13 mouse cellular contexts compared by ENCODE assay signal in the genomic region with DNA sequence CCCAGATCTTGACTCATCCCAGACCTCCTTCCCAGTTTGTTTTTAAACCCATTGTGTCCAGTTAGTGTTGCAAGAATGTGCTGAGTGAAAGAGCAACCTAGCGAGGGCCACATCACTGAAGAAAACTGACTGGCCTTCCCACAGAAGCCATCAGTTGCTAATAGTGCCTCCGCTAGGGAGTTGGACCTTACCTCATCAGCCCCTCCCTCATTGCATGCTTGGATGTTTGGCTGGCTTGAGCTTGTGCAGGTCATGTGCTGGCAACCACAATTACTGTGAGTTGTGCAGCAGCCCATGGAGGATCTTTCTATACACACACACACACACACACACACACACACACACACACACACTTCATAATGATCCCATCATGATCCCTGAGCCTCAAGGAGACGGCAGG. TPM values are rescaled to one million over a fixed set of nuclear protein-coding genes. Genes with fewer than 3 reads are reported as not detected.
"Had no signal": no experiment of that assay in that cellular context is flagged by ENCODE, and none has a peak within 500 bp of the region (broad histone marks: within the 10 kb centered on the region; RNA-seq: fewer than 3 reads in every experiment).

No protein-coding gene starts in this region.

- DNase-seq: liver, postnatal 0 days; lung, adult 2 months; lung, postnatal 14 days; lung, postnatal 36 days; right cerebral cortex, postnatal 14 days; thymus, adult 2 months; thymus, postnatal 25 days; thymus, postnatal 4 days had no signal

- ATAC-seq: liver, postnatal 0 days; lung, postnatal 0 days; midbrain, embryonic 13.5 days; midbrain, embryonic 15.5 days had no signal

RNA-seq across cellular contexts. Expression of a gene that starts 21.8 kb away (rescaled TPM):
- total RNA-seq: neutrophil, adult 5-6 weeks had no signal
- polyA plus RNA-seq: macrophage had no signal
